Mouse (Mus musculus): ENCODE measurements around the gene Nrtn.

DNA sequence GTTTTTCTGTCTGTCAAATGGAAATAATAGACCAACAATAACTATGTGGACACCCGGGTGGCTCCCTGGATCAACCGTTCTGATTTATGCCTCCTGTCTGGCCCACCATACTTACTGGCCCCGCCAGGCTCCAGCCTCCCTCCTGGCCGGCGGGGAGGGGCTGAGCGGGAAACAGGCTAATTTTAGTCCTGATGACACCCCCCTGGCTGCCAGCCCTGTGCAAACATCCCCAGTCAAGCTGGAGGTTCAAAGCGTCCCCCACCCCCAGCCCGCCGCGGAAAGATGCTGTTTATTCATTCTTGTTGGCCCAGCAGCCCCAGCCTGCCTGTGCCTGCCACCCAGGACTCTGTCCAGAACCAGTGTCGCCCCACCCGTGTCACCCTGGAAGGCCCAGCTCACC is 29.2 kb downstream of the Nrtn start:
- TF ChIP-seq CTCF (IDR thresholded peaks at IDR 0.05; ENCODE audit: low read depth, low read length) (no peak), GATA1 (IDR thresholded peaks at IDR 0.05; ENCODE audit: borderline replicate concordance, low read length) (no peak)
